Mouse (Mus musculus): ENCODE data around the gene Camsap2.

Camsap2 gene

DNA sequence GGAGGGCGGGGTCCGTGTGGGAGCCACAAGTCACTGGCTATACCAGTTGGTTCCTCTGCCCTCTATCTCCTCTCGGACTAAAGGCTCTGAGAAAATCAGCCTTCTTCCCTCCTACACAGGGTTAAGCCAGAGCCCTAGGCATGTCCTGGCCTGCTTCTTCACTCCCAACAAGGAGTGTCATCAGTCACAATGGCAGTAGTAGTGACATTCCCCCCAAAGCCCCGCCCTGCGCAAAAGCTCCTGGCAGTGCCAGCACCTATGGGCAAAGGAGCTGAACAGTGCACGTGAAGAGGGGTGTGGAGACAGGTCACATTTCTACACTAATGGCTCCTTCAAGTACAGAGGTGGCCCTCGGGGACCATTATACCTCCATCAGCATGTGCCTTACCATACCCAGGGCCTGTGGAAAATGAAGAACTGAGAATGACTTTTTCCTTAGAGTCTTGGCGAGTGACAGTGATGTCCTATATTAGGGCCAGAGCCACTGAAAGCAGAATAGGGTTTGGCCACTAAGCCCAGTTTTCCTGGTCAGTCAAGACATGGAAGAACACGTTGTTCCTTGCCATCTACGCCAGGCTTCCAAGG, 122.1 kb downstream of the Camsap2 start:
- no peak for DNase-seq (ENCODE audit: low read depth, low spot score)

DNA sequence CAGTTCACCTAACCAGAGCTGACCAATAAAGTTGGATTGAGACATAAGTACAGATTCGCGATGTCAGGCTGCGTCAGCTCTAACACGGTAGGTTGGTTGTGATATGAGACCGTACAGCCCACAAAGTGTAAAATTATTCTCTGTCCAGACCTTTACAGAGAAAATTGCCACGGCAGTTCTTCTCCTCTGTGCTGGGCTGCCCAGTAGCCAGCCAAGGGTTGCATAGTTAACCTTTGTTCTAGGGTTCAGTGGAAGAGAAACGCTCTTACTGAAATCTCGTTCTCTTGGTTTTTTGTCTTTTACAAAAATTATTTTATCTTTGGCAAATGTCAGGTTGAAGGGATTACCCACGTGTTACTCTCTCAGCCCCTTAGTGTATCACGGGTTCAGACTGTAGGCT, 123.5 kb downstream of the Camsap2 start:
- no peak for DNase-seq (ENCODE audit: low read depth, low spot score)

DNA sequence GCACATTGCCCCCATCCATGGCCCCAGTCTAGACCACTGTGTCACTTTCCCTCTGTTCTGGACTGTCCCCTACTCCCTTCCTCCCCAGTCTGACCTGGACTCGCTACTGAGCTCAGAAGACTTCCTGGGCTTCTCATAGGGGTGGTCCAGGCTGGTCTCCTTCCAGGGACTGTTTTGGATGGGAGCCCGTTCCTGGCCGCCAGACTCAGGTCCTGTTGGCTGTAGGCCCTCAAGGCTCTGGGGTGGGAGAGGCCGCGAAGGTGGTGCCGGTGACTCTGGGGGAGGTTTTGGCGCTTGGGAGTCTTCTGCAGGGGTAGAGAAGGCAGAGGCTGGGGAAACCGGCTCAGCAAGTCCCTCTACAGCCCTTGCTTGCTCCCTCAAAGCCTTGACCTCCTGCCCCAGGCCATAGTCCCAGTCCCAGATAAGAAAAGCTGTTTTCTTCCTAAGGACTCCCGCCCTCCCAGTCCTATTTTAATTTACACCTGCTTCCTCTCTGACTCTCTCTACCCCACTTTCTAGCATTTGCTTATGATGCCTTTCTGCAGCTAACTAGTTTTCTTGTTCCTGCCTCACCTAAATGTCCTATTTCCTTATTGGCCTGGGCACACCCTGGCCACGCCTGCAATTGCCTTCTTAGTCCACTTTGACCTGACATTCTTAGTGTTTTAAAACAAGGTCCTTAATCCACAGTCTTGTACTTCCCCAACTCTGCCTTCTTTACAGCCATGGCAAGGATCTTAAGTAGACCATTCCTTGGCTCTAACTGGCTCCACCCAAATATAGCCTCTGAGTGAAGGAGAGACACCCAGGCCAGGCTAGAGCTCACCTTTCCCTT, 125.7 kb downstream of the Camsap2 start:
- no peak for DNase-seq (ENCODE audit: low read depth, low spot score)
